Mouse (Mus musculus): ENCODE measurements at regions not wholly inside any gene's neighbourhood (a gene's known extent, or its start where the extent isn't known, plus 50 kb on each side); places are given as distances from the start of the nearest gene placed in this dataset.

GRCm38 (mm10) chr4:150800774-150801173, 52.9 kb upstream of the Errfi1 start:
- no peak for DNase-seq (ENCODE audit: low read depth, low spot score)

- peak; percentile 70 for DNase-seq (ENCODE audit: low read depth, low spot score)
These were observed 53.9 kb upstream of the Errfi1 start for GRCm38 (mm10) chr4:150799550-150800398.

- DNase-seq (ENCODE audit: low read depth, low spot score) = peak; percentile 74
These were observed 54.8 kb upstream of the Errfi1 start for GRCm38 (mm10) chr4:150798783-150799530.

- DNase-seq (ENCODE audit: low read depth, low spot score) = no peak
These were observed 55.4 kb upstream of the Errfi1 start for GRCm38 (mm10) chr4:150798281-150798680.

GRCm38 (mm10) chr4:150797057-150797456, 56.7 kb upstream of the Errfi1 start:
- no peak for DNase-seq (ENCODE audit: low read depth, low spot score)

GRCm38 (mm10) chr4:150794878-150795277, 58.8 kb upstream of the Errfi1 start:
- no peak for DNase-seq (ENCODE audit: low read depth, low spot score)

GRCm38 (mm10) chr4:150794257-150794794, 59.4 kb upstream of the Errfi1 start:
- peak; percentile 78 for DNase-seq (ENCODE audit: low read depth, low spot score)

- DNase-seq (ENCODE audit: low read depth, low spot score) = no peak
These were observed 60.6 kb upstream of the Errfi1 start for GRCm38 (mm10) chr4:150793146-150793545.

- DNase-seq (ENCODE audit: low read depth, low spot score) = no peak
These were observed 64.6 kb upstream of the Errfi1 start for GRCm38 (mm10) chr4:150789166-150789565.

- no peak for DNase-seq (ENCODE audit: low read depth, low spot score)
These were observed 66.6 kb upstream of the Errfi1 start for GRCm38 (mm10) chr4:150787113-150787512.

GRCm38 (mm10) chr4:150786651-150787050, 67.1 kb upstream of the Errfi1 start:
- no peak for DNase-seq (ENCODE audit: low read depth, low spot score)

- DNase-seq (ENCODE audit: low read depth, low spot score) = peak; percentile 91
These were observed 68.9 kb upstream of the Errfi1 start for GRCm38 (mm10) chr4:150784491-150785451.

GRCm38 (mm10) chr4:150781304-150781703, 72.4 kb upstream of the Errfi1 start:
- no peak for DNase-seq (ENCODE audit: low read depth, low spot score)

GRCm38 (mm10) chr4:150779340-150779739, 74.4 kb upstream of the Errfi1 start:
- no peak for DNase-seq (ENCODE audit: low read depth, low spot score)

GRCm38 (mm10) chr4:150778683-150779082, 75.0 kb upstream of the Errfi1 start:
- peak; percentile 55 for DNase-seq (ENCODE audit: low read depth, low spot score)

GRCm38 (mm10) chr4:150775695-150776521, 77.8 kb upstream of the Errfi1 start:
- DNase-seq (ENCODE audit: low read depth, low spot score) = peak; percentile 48

GRCm38 (mm10) chr4:150775281-150775680, 78.4 kb upstream of the Errfi1 start:
- DNase-seq (ENCODE audit: low read depth, low spot score) = no peak

GRCm38 (mm10) chr4:150774289-150774914, 79.3 kb upstream of the Errfi1 start:
- no peak for DNase-seq (ENCODE audit: low read depth, low spot score)

- peak; percentile 82 for DNase-seq (ENCODE audit: low read depth, low spot score)
These were observed 81.6 kb upstream of the Errfi1 start for GRCm38 (mm10) chr4:150771922-150772651.
